Mouse (Mus musculus): Measurements from ENCODE around the gene Exoc2.

Exoc2 gene

GRCm38 (mm10) chr13:30973501-30974246, at the start of gene Exoc2, which contains the start of gene Gm5447:
Exoc2 (minus strand) TSS chr13:30974093.
Gm5447 (plus strand) TSS chr13:30974204.
- in situ Hi-C loops (cut with MboI, MseI): loop anchor here in 1 of 2 experiments (5.0 to 10.0 kb wide), 2 partner anchors 426 to 591 kb away; partner anchors contain the start of gene Uqcrfs1

GRCm38 (mm10) chr13:31023664-31024063, 49.8 kb upstream of the Exoc2 start:
- in situ Hi-C loops (cut with MboI, MseI): no loop called here

- in situ Hi-C loops (cut with MboI, MseI): no loop called here
Measured at GRCm38 (mm10) chr13:31021927-31022326, 48.0 kb upstream of the Exoc2 start.

GRCm38 (mm10) chr13:31021514-31021913, 47.6 kb upstream of the Exoc2 start:
- in situ Hi-C loops (cut with MboI, MseI): no loop called here

- in situ Hi-C loops (cut with MboI, MseI): no loop called here
Measured at GRCm38 (mm10) chr13:31017545-31017944, 43.7 kb upstream of the Exoc2 start.

GRCm38 (mm10) chr13:31004995-31005394, 31.1 kb upstream of the Exoc2 start:
- in situ Hi-C loops (cut with MboI, MseI): no loop called here

GRCm38 (mm10) chr13:31004458-31004857, 30.6 kb upstream of the Exoc2 start:
- in situ Hi-C loops (cut with MboI, MseI): no loop called here

- in situ Hi-C loops (cut with MboI, MseI): loop anchor here in 1 of 2 experiments (5.0 kb wide), 1 partner anchor 102 kb away; no protein-coding TSS in a partner anchor
Measured at GRCm38 (mm10) chr13:30999799-31000198, 25.9 kb upstream of the Exoc2 start.

GRCm38 (mm10) chr13:30997526-30998253, 23.8 kb upstream of the Exoc2 start:
- in situ Hi-C loops (cut with MboI, MseI): loop anchor here in 1 of 2 experiments (5.0 kb wide), 1 partner anchor 100 kb away; no protein-coding TSS in a partner anchor

GRCm38 (mm10) chr13:30994249-30994858, 20.5 kb upstream of the Exoc2 start:
- in situ Hi-C loops (cut with MboI, MseI): no loop called here

GRCm38 (mm10) chr13:30993819-30994218, 19.9 kb upstream of the Exoc2 start:
- in situ Hi-C loops (cut with MboI, MseI): no loop called here

GRCm38 (mm10) chr13:30990233-30990632, 16.3 kb upstream of the Exoc2 start:
- in situ Hi-C loops (cut with MboI, MseI): no loop called here

- in situ Hi-C loops (cut with MboI, MseI): no loop called here
Measured at GRCm38 (mm10) chr13:30989710-30990109, 15.8 kb upstream of the Exoc2 start.

- in situ Hi-C loops (cut with MboI, MseI): no loop called here
Measured at GRCm38 (mm10) chr13:30987686-30988085, 13.8 kb upstream of the Exoc2 start.

- in situ Hi-C loops (cut with MboI, MseI): no loop called here
Measured at GRCm38 (mm10) chr13:30986934-30987455, 13.1 kb upstream of the Exoc2 start.

GRCm38 (mm10) chr13:30985598-30986466, 11.9 kb upstream of the Exoc2 start:
- in situ Hi-C loops (cut with MboI, MseI): no loop called here

- in situ Hi-C loops (cut with MboI, MseI): no loop called here
Measured at GRCm38 (mm10) chr13:30985275-30985597, 11.3 kb upstream of the Exoc2 start.

GRCm38 (mm10) chr13:30981666-30982065, 7.8 kb upstream of the Exoc2 start:
- in situ Hi-C loops (cut with MboI, MseI): no loop called here

GRCm38 (mm10) chr13:30978224-30978623, 4.3 kb upstream of the Exoc2 start:
- in situ Hi-C loops (cut with MboI, MseI): loop anchor here (5.0 to 10.0 kb wide), 3 partner anchors 231 to 587 kb away; partner anchors contain the start of gene Irf4 (in 1 of the 2)

- in situ Hi-C loops (cut with MboI, MseI): loop anchor here (5.0 to 10.0 kb wide), 3 partner anchors 229 to 588 kb away; partner anchors contain the start of gene Irf4 (in 1 of the 2)
Measured at GRCm38 (mm10) chr13:30976536-30977084, 2.7 kb upstream of the Exoc2 start.
